Mouse (Mus musculus): Measurements from ENCODE around the gene Larp4. TPM values are rescaled to one million over a fixed set of nuclear protein-coding genes. Genes with fewer than 3 reads are reported as not detected.

The Larp4 gene
- polyA plus RNA-seq, 1 experiment, result 26.4 TPM

DNA sequence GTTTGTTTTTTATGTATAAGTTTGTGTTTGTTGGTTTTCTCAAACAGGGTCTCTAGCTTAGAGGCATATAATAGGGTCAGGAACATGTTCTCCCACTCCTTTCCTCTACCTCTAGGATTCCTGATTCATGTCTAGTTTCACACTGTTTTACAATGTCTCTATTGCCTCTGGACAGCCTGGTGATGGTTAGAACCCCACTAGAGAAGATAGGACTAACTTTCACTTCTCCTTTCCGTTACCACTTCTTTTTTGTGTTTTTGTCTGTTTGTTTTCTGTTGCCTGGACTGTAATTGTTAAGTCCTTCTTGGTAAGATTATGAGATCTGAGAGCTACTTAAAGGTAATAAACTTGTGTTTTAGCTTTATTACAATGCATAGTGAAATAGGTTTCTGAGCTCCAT, 29.5 kb downstream of the Larp4 start:
- no peak overlapping the region for H3K4me3 ChIP-seq (ENCODE audit: insufficient read depth, low read length)
- H3K27ac ChIP-seq (ENCODE audit: insufficient read depth, low read depth, low read length), result no peak overlapping the region
- TF ChIP-seq POLR2A (IDR thresholded peaks at IDR 0.05; ENCODE audit: borderline replicate concordance, low read depth, low read length) (no peak), CTCF (IDR thresholded peaks at IDR 0.05; ENCODE audit: low read depth, low read length) (no peak)
- H3K4me1 ChIP-seq (ENCODE audit: control insufficient read depth, insufficient read depth, low read length), result peaks cover 6% of the 10 kb centered on the region

DNA sequence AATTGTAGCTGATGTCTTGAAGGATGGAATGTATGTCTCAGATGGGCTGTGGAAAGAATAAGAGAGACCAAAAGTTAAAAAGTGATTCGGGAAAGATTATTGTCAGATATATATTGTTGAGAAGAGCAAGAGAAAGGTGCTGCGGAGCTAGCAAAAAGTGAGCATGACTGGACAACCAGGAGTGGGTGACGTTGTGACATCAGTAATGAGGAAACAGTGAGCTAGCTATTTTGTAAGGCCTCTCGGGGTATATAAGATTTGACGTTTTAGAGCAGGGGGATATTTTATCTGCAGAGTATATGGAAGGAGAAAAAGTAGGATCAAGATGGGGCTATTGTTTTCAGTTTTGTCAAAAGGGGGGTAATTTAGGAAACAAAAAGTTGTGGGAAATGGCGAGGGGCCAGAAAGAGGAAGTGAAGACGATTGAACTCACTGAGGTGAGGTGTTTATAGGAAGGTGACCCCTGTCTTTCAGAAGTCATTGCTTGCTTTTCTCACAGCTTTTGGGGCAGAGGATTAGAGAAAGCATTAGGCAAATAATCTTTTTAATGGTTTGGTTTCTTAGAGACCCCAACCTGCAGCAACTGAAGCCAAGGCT, 34.9 kb downstream of the Larp4 start:
- no peaks in the 10 kb centered on the region for H3K4me1 ChIP-seq (ENCODE audit: control insufficient read depth, insufficient read depth, low read length)
- H3K4me3 ChIP-seq (ENCODE audit: insufficient read depth, low read length), result no peak overlapping the region
- TF ChIP-seq POLR2A (IDR thresholded peaks at IDR 0.05; ENCODE audit: borderline replicate concordance, low read depth, low read length) (no peak), CTCF (IDR thresholded peaks at IDR 0.05; ENCODE audit: low read depth, low read length) (no peak)
- H3K27ac ChIP-seq (ENCODE audit: insufficient read depth, low read depth, low read length), result no peak overlapping the region

DNA sequence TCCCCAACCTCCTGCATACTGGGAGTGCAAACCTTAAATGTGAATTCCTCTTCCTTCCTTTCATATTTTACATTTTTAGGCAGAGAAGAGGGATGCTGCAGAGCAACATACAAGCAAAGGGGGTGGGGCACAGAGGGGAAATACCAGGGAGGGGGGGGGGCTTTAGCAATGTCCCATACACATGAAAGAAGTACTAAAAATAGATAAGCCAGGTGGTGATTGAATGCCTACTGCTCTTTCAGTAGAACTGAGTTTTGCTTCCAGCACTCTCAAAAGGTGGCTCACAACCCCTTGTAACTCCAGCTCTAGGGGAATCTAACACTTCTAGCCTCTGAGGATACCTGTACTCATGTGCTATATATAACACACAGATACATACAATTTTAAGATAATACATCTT, 36.3 kb downstream of the Larp4 start:
- Histone ChIP-seq H3K4me1 (ENCODE audit: control insufficient read depth, insufficient read depth, low read length) (no peaks in the 10 kb centered on the region), H3K4me3 (ENCODE audit: insufficient read depth, low read length) (no peak overlapping the region), H3K27ac (ENCODE audit: insufficient read depth, low read depth, low read length) (no peak overlapping the region)
- TF ChIP-seq POLR2A (IDR thresholded peaks at IDR 0.05; ENCODE audit: borderline replicate concordance, low read depth, low read length) (no peak), CTCF (IDR thresholded peaks at IDR 0.05; ENCODE audit: low read depth, low read length) (no peak)

DNA sequence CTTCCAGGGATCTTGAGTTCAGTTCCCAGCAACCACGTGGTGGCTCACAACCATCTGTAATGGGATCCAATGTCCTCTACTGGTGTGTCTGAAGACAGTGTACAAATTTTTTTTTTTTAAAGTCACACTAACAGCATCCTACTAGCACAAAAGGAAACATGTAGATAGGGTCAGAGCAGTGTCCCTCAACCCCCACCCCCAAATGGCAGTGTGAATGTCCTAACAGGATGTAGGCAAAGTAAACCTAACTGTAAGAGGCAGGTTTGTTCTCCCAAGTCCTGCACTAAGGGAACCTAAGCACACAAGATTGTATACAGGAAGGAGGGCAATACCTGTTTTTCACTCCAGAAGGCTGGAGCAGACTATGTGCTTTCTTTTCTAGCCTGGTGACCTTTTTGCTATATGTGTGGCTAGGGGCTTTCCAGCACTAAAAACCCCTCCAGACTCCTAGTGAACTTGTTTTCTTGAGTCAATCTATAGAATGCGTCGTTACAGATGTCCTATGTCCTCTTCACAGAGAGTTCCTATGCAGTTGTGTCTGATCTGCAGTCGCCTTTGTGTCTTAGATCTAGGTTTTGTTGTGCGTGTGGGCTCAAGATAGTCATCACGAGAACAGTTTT, 48.5 kb downstream of the Larp4 start:
- Histone ChIP-seq H3K4me3 (ENCODE audit: insufficient read depth, low read length) (no peak overlapping the region), H3K4me1 (ENCODE audit: control insufficient read depth, insufficient read depth, low read length) (no peaks in the 10 kb centered on the region), H3K27ac (ENCODE audit: insufficient read depth, low read depth, low read length) (no peak overlapping the region)
- no peak for TF ChIP-seq CTCF (IDR thresholded peaks at IDR 0.05; ENCODE audit: low read depth, low read length)
- TF ChIP-seq POLR2A (IDR thresholded peaks at IDR 0.05; ENCODE audit: borderline replicate concordance, low read depth, low read length), result no peak

DNA sequence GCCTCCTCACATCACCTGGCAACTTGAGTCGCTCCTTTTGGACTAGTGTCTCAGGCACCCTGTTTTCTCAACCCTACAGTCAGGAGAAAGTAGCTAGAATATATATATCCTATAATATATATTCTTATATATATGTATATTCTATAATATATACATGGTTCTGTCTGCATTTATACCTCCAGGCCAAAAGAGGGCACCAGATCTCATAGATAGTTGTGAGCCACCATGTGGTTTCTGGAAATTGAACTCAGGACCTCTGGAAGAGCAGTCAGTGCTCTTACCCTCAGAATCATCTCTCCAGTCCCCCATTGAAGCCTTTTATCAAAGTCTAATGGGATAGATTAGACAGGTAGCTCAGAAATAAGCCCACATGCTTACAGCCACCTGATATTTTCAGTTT, 51.3 kb downstream of the Larp4 start:
- TF ChIP-seq POLR2A (IDR thresholded peaks at IDR 0.05; ENCODE audit: borderline replicate concordance, low read depth, low read length) (no peak), CTCF (IDR thresholded peaks at IDR 0.05; ENCODE audit: low read depth, low read length) (no peak)

DNA sequence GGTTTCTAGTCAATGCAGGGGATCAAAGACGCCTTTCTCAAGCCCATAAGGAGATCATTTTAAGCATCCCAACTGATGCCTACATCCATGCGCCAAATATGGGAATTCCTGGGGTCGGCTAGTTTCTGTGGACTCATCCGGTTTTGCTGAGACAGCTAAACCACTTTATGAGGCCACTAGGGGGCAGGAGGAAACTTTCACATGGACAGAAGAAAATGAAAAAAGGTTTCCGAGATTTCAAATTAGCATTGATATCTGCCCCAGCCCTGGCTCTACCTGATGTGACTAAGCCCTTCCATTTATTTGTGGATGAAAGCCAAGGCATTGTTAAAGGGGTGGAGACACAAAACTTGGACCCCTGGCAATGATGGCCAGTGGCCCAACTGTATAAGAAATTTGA, 53.1 kb downstream of the Larp4 start:
- H3K27ac ChIP-seq (ENCODE audit: insufficient read depth, low read depth, low read length), result no peak overlapping the region

More for the DNA sequence above, 51.3 kb downstream of the Larp4 start:
- Histone ChIP-seq H3K4me1 (ENCODE audit: control insufficient read depth, insufficient read depth, low read length) (no peaks in the 10 kb centered on the region), H3K27ac (ENCODE audit: insufficient read depth, low read depth, low read length) (no peak overlapping the region), H3K4me3 (ENCODE audit: insufficient read depth, low read length) (no peak overlapping the region)

DNA sequence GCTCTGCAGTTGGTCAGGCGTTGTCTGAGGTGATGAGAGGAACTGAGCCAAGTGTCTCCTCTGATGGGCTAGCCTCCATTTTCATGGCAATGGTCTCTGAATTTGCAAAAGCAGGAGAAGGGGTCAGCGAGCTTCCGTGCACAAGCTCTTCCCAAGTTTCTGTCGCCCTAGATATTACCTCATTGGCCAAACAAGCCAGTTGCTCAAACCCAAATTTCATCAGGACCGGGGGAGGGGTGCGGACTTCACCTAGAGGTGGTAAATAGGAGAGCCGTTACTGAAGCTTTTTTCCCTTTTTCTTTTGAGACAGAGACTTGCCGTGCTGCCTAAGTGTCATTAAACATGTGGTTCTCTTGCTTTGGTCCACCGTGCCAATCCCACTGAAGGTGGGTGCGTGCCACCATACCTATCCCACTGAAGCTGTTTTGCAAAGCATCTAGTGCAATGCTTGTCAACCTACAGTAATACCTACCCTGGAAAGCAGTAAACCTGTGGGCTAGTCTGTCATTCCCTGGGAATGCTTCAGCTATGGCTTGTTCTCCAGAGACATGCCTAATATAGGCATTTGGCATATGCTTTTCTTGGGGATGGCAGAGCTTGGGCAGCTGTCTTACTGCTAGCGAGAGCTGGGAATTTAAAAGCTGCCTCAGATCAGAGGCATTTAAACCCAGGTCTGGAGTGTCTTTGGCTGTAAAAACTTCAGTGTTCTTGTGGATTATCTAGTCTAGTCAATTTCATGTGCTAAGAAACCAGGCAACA, 55.4 kb downstream of the Larp4 start:
- Histone ChIP-seq H3K27ac (ENCODE audit: insufficient read depth, low read depth, low read length) (no peak overlapping the region), H3K4me3 (ENCODE audit: insufficient read depth, low read length) (no peak overlapping the region), H3K4me1 (ENCODE audit: control insufficient read depth, insufficient read depth, low read length) (no peaks in the 10 kb centered on the region; the same call in 1 of the 2 replicates)
- TF ChIP-seq POLR2A (IDR thresholded peaks at IDR 0.05; ENCODE audit: borderline replicate concordance, low read depth, low read length), result no peak
- no peak for TF ChIP-seq CTCF (IDR thresholded peaks at IDR 0.05; ENCODE audit: low read depth, low read length)

More for the DNA sequence above, 53.1 kb downstream of the Larp4 start:
- Histone ChIP-seq H3K4me1 (ENCODE audit: control insufficient read depth, insufficient read depth, low read length) (no peaks in the 10 kb centered on the region; the same call in 1 of the 2 replicates), H3K4me3 (ENCODE audit: insufficient read depth, low read length) (no peak overlapping the region)
- no peak for TF ChIP-seq POLR2A (IDR thresholded peaks at IDR 0.05; ENCODE audit: borderline replicate concordance, low read depth, low read length)
- peak; percentile 54 for TF ChIP-seq CTCF (IDR thresholded peaks at IDR 0.05; ENCODE audit: low read depth, low read length)

DNA sequence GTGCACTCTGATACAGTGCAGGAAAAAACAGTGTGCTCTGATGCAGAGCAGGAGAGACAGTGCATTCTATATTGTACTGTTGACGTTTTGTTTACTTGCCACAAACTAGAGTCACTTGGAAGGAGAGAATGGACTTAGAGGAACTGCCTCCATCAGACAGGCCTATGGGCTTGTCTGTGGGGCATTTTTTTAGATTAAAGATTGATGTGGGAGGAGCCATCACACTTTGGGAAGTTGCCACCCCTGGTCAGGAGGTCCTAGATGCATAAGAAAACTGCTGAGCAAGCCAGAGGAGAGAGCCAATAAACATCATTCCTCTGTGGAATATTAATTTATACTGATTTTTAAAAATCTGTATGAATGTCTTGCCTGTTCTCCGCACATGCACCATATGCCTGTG, 58.3 kb downstream of the Larp4 start:
- TF ChIP-seq CTCF (IDR thresholded peaks at IDR 0.05; ENCODE audit: low read depth, low read length) (no peak), POLR2A (IDR thresholded peaks at IDR 0.05; ENCODE audit: borderline replicate concordance, low read depth, low read length) (no peak)
- no peak overlapping the region for H3K27ac ChIP-seq (ENCODE audit: insufficient read depth, low read depth, low read length)
- H3K4me3 ChIP-seq (ENCODE audit: insufficient read depth, low read length), result no peak overlapping the region
- no peaks in the 10 kb centered on the region; the same call in 1 of the 2 replicates for H3K4me1 ChIP-seq (ENCODE audit: control insufficient read depth, insufficient read depth, low read length)

DNA sequence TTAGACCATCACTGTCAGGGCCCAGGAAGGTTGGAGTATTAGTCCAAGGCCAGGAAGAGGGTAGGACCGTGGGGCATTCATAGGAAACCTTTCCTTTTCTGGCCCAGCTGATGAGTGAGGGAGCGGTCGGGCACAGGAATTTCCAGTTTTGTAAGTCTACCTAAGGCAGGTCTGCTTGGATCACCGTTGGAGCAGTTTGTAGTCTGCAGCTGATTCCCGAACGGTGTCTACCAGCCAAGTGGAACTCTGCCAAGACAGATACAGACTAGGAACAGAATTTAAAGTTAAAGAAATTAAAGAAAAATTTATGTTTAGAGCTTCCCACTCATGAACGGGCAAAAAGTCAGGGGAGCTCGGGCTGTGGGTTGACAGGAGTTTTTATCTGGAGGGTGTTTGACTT, 59.6 kb downstream of the Larp4 start:
- H3K27ac ChIP-seq (ENCODE audit: insufficient read depth, low read depth, low read length), result no peak overlapping the region
- no peaks in the 10 kb centered on the region; the same call in 1 of the 2 replicates for H3K4me1 ChIP-seq (ENCODE audit: control insufficient read depth, insufficient read depth, low read length)
- H3K4me3 ChIP-seq (ENCODE audit: insufficient read depth, low read length), result no peak overlapping the region
- no peak for TF ChIP-seq POLR2A (IDR thresholded peaks at IDR 0.05; ENCODE audit: borderline replicate concordance, low read depth, low read length)
- no peak for TF ChIP-seq CTCF (IDR thresholded peaks at IDR 0.05; ENCODE audit: low read depth, low read length)

DNA sequence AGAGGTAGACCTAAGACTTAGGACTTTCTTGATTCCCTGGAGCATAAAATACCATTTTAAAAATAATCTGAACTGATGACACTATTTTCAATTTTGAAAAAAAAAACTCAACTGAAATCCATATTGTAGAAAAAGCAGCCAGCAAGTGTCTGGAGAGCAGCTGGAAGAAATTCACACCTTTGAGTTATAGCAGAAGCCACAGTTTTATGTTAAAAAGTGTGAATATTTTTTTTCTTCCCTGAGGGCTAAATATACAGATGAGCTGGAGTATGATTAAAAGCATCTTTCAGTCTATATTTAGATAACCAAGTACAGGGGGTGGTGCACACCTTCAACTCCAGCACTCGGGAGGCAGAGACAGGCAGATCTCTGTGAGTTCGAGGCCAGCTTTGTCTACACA, 60.0 kb downstream of the Larp4 start:
- Histone ChIP-seq H3K4me1 (ENCODE audit: control insufficient read depth, insufficient read depth, low read length) (no peaks in the 10 kb centered on the region; the same call in 1 of the 2 replicates), H3K27ac (ENCODE audit: insufficient read depth, low read depth, low read length) (no peak overlapping the region), H3K4me3 (ENCODE audit: insufficient read depth, low read length) (no peak overlapping the region)
- TF ChIP-seq CTCF (IDR thresholded peaks at IDR 0.05; ENCODE audit: low read depth, low read length), result no peak
- no peak for TF ChIP-seq POLR2A (IDR thresholded peaks at IDR 0.05; ENCODE audit: borderline replicate concordance, low read depth, low read length)

All from bone marrow macrophage, adult 2 months (primary cell).